Mouse (Mus musculus) lung, postnatal 4 days (tissue): Measurements from ENCODE around the gene Zscan5b.
"Not testable (repeated sequence)": the region's sequence is repeated elsewhere in the genome, so short reads cannot be mapped to it uniquely, and the experiment has no call there.

Experiments used
- DNase-seq, 2 experiments: peaks; one replicate each; pipeline ENCODE4 v3.0.0; 2021

Gene Zscan5b

GRCm38 (mm10) chr7:6221978-6222377, at the start of gene Zscan5b:
Gene Zscan5b (plus strand): TSS chr7:6222278.
- DNase-seq, result no peak

GRCm38 (mm10) chr7:6172674-6173244, 49.3 kb upstream of the Zscan5b start:
- DNase-seq, result no peak

- DNase-seq, result no peak
Observed at GRCm38 (mm10) chr7:6173872-6174271, 48.2 kb upstream of the Zscan5b start.

GRCm38 (mm10) chr7:6174365-6174987, 47.6 kb upstream of the Zscan5b start:
- not testable (repeated sequence) for DNase-seq

- DNase-seq, result no peak
Observed at GRCm38 (mm10) chr7:6179013-6179412, 43.1 kb upstream of the Zscan5b start.

- DNase-seq, result no peak
Observed at GRCm38 (mm10) chr7:6182882-6183281, 39.2 kb upstream of the Zscan5b start.

GRCm38 (mm10) chr7:6183802-6184201, 38.3 kb upstream of the Zscan5b start:
- DNase-seq, result no peak

GRCm38 (mm10) chr7:6184521-6184920, 37.6 kb upstream of the Zscan5b start:
- DNase-seq, result no peak

- no peak for DNase-seq
Observed at GRCm38 (mm10) chr7:6185391-6185790, 36.7 kb upstream of the Zscan5b start.

- no peak for DNase-seq
Observed at GRCm38 (mm10) chr7:6186176-6186575, 35.9 kb upstream of the Zscan5b start.

- no peak for DNase-seq
Observed at GRCm38 (mm10) chr7:6186756-6187155, 35.3 kb upstream of the Zscan5b start.

- DNase-seq, result no peak
Observed at GRCm38 (mm10) chr7:6189542-6189941, 32.5 kb upstream of the Zscan5b start.

- peak; percentile 48 to 77 for DNase-seq
Observed at GRCm38 (mm10) chr7:6191376-6191775, 30.7 kb upstream of the Zscan5b start.

- DNase-seq, result peak; percentile 51 to 74
Observed at GRCm38 (mm10) chr7:6194129-6194528, 27.9 kb upstream of the Zscan5b start.

GRCm38 (mm10) chr7:6195777-6196176, 26.3 kb upstream of the Zscan5b start:
- no peak for DNase-seq

- DNase-seq, result no peak
Observed at GRCm38 (mm10) chr7:6196790-6197189, 25.3 kb upstream of the Zscan5b start, which contains the start of gene Galp. Gene Galp (plus strand): TSS chr7:6197090.

- DNase-seq, result no peak
Observed at GRCm38 (mm10) chr7:6204200-6204599, 17.9 kb upstream of the Zscan5b start.

- peak in 1 of 2 experiments; percentile 13 for DNase-seq
Observed at GRCm38 (mm10) chr7:6213144-6213543, 8.9 kb upstream of the Zscan5b start.

GRCm38 (mm10) chr7:6214691-6215090, 7.4 kb upstream of the Zscan5b start:
- DNase-seq, result not testable (repeated sequence)

GRCm38 (mm10) chr7:6220147-6220546, 1.9 kb upstream of the Zscan5b start:
- no peak for DNase-seq

GRCm38 (mm10) chr7:6228491-6228890, 6.4 kb downstream of the Zscan5b start:
- not testable (repeated sequence) for DNase-seq

- DNase-seq, result no peak
Observed at GRCm38 (mm10) chr7:6239787-6240186, 17.7 kb downstream of the Zscan5b start.

GRCm38 (mm10) chr7:6240841-6241425, 18.9 kb downstream of the Zscan5b start:
- DNase-seq, result peak in 1 of 2 experiments; percentile 49
